Mouse (Mus musculus): ENCODE data around the gene Trim47. TPM values are rescaled to one million over a fixed set of nuclear protein-coding genes. Genes with fewer than 3 reads are reported as not detected.

Trim47 gene
- polyA plus RNA-seq, 1 experiment from 2014 or later: 2.4 TPM

GRCm38 (mm10) chr11:116149341-116149740 lies 22.3 kb upstream of the Trim47 start:
- Histone ChIP-seq H3K4me3 (no peak overlapping the region), H3K4me1 (peaks cover 25% of the 10 kb centered on the region), H3K9me3 (no peaks in the 10 kb centered on the region), H3K27me3 (ENCODE audit: poor library complexity, severe bottlenecking) (no peaks in the 10 kb centered on the region), H3K36me3 (replicated peaks) (peaks cover 100% of the 10 kb centered on the region), H3K27ac (0 out of 2 replicates have a peak overlapping the region, but pooled peaks have one; percentile 5)
- DNase-seq (ENCODE audit: extremely low spot score, low spot score): no peak
- WGBS: 90% methylated on average over 6 of the region's 6 CpGs

GRCm38 (mm10) chr11:116148761-116149221 lies 21.8 kb upstream of the Trim47 start:
- Histone ChIP-seq H3K4me3 (no peak overlapping the region), H3K9me3 (no peaks in the 10 kb centered on the region)
- WGBS: 74% methylated on average over 20 of the region's 20 CpGs

GRCm38 (mm10) chr11:116146294-116146985 lies 19.4 kb upstream of the Trim47 start:
- peaks cover 36% of the 10 kb centered on the region for H3K4me1 ChIP-seq
- H3K4me3 ChIP-seq: no peak overlapping the region
- peak overlapping the region; percentile 4; the same call in 1 of the 2 replicates for H3K27ac ChIP-seq
- no peaks in the 10 kb centered on the region for H3K27me3 ChIP-seq (ENCODE audit: poor library complexity, severe bottlenecking)
- DNase-seq (ENCODE audit: extremely low spot score, low spot score): no peak
- no peaks in the 10 kb centered on the region for H3K9me3 ChIP-seq
- 76% methylated on average over 25 of the region's 25 CpGs for WGBS
- H3K36me3 ChIP-seq (replicated peaks): peaks cover 100% of the 10 kb centered on the region

More at GRCm38 (mm10) chr11:116148761-116149221, 21.8 kb upstream of the Trim47 start:
- Histone ChIP-seq H3K36me3 (replicated peaks) (peaks cover 100% of the 10 kb centered on the region), H3K27ac (0 out of 2 replicates have a peak overlapping the region, but pooled peaks have one; percentile 5), H3K27me3 (ENCODE audit: poor library complexity, severe bottlenecking) (no peaks in the 10 kb centered on the region), H3K4me1 (peaks cover 25% of the 10 kb centered on the region)
- DNase-seq (ENCODE audit: extremely low spot score, low spot score): no peak

- Histone ChIP-seq H3K27ac (no peak overlapping the region), H3K27me3 (ENCODE audit: poor library complexity, severe bottlenecking) (no peaks in the 10 kb centered on the region), H3K4me1 (peaks cover 36% of the 10 kb centered on the region), H3K36me3 (replicated peaks) (peaks cover 93% of the 10 kb centered on the region), H3K9me3 (no peaks in the 10 kb centered on the region), H3K4me3 (no peak overlapping the region)
- WGBS: 58% methylated on average over 18 of the region's 18 CpGs
- DNase-seq (ENCODE audit: extremely low spot score, low spot score): no peak
These were observed 18.7 kb upstream of the Trim47 start for GRCm38 (mm10) chr11:116145481-116146293.

GRCm38 (mm10) chr11:116143468-116143867 lies 16.5 kb upstream of the Trim47 start:
- H3K27ac ChIP-seq: no peak overlapping the region
- no peak for DNase-seq (ENCODE audit: extremely low spot score, low spot score)
- peaks cover 71% of the 10 kb centered on the region for H3K36me3 ChIP-seq (replicated peaks)
- H3K27me3 ChIP-seq (ENCODE audit: poor library complexity, severe bottlenecking): no peaks in the 10 kb centered on the region
- H3K4me1 ChIP-seq: peaks cover 42% of the 10 kb centered on the region
- H3K4me3 ChIP-seq: no peak overlapping the region
- no peaks in the 10 kb centered on the region for H3K9me3 ChIP-seq
- WGBS: 89% methylated on average over 3 of the region's 3 CpGs

- WGBS: 75% methylated on average over 10 of the region's 10 CpGs
- Histone ChIP-seq H3K27ac (peak overlapping the region; percentile 65), H3K36me3 (replicated peaks) (peaks cover 60% of the 10 kb centered on the region)
These were observed 15.4 kb upstream of the Trim47 start for GRCm38 (mm10) chr11:116142211-116142991.

GRCm38 (mm10) chr11:116138468-116139138 lies 11.6 kb upstream of the Trim47 start, which contains the start of gene Mrpl38:
TSS of gene Mrpl38 (minus strand) at chr11:116138868.
- Histone ChIP-seq H3K9me3 (no peaks in the 10 kb centered on the region), H3K27ac (peak within 1 kb of the TSS; percentile 91), H3K27me3 (ENCODE audit: poor library complexity, severe bottlenecking) (no peaks in the 10 kb centered on the region), H3K4me1 (peaks cover 45% of the 10 kb centered on the region), H3K4me3 (peak within 1 kb of the TSS; percentile 99), H3K36me3 (replicated peaks) (peaks cover 60% of the 10 kb centered on the region)
- under 1% methylated on average over 60 of the region's 60 CpGs for WGBS
- DNase-seq (ENCODE audit: extremely low spot score, low spot score): peak; percentile 96

More at GRCm38 (mm10) chr11:116142211-116142991, 15.4 kb upstream of the Trim47 start:
- H3K4me1 ChIP-seq: peaks cover 43% of the 10 kb centered on the region
- no peak overlapping the region for H3K4me3 ChIP-seq
- H3K27me3 ChIP-seq (ENCODE audit: poor library complexity, severe bottlenecking): no peaks in the 10 kb centered on the region
- no peak for DNase-seq (ENCODE audit: extremely low spot score, low spot score)
- H3K9me3 ChIP-seq: no peaks in the 10 kb centered on the region

GRCm38 (mm10) chr11:116138096-116138467 lies 11.1 kb upstream of the Trim47 start:
- under 1% methylated on average over 20 of the region's 20 CpGs for WGBS
- no peak for DNase-seq (ENCODE audit: extremely low spot score, low spot score)
- Histone ChIP-seq H3K9me3 (no peaks in the 10 kb centered on the region), H3K27me3 (ENCODE audit: poor library complexity, severe bottlenecking) (no peaks in the 10 kb centered on the region), H3K36me3 (replicated peaks) (peaks cover 60% of the 10 kb centered on the region), H3K4me3 (peak overlapping the region; percentile 99), H3K4me1 (peaks cover 45% of the 10 kb centered on the region), H3K27ac (peak overlapping the region; percentile 91)

GRCm38 (mm10) chr11:116134171-116134570 lies 7.2 kb upstream of the Trim47 start:
- 94% methylated on average over 10 of the region's 10 CpGs for WGBS
- DNase-seq (ENCODE audit: extremely low spot score, low spot score): no peak
- peaks cover 19% of the 10 kb centered on the region for H3K27me3 ChIP-seq (ENCODE audit: poor library complexity, severe bottlenecking)
- H3K4me3 ChIP-seq: no peak overlapping the region
- H3K4me1 ChIP-seq: peaks cover 55% of the 10 kb centered on the region
- H3K9me3 ChIP-seq: no peaks in the 10 kb centered on the region
- H3K27ac ChIP-seq: no peak overlapping the region
- peaks cover 61% of the 10 kb centered on the region for H3K36me3 ChIP-seq (replicated peaks)

GRCm38 (mm10) chr11:116133497-116133896 lies 6.5 kb upstream of the Trim47 start:
- Histone ChIP-seq H3K27ac (no peak overlapping the region), H3K36me3 (replicated peaks) (peaks cover 61% of the 10 kb centered on the region), H3K9me3 (no peaks in the 10 kb centered on the region), H3K27me3 (ENCODE audit: poor library complexity, severe bottlenecking) (peaks cover 24% of the 10 kb centered on the region), H3K4me3 (no peak overlapping the region), H3K4me1 (peaks cover 49% of the 10 kb centered on the region)
- no peak for DNase-seq (ENCODE audit: extremely low spot score, low spot score)
- WGBS: 73% methylated on average over 5 of the region's 5 CpGs

GRCm38 (mm10) chr11:116132366-116133333 lies 5.6 kb upstream of the Trim47 start:
- H3K36me3 ChIP-seq (replicated peaks): peaks cover 61% of the 10 kb centered on the region
- H3K27me3 ChIP-seq (ENCODE audit: poor library complexity, severe bottlenecking): peaks cover 29% of the 10 kb centered on the region
- no peak overlapping the region for H3K27ac ChIP-seq
- WGBS: 87% methylated on average over 16 of the region's 16 CpGs
- H3K4me3 ChIP-seq: no peak overlapping the region
- H3K4me1 ChIP-seq: peaks cover 48% of the 10 kb centered on the region
- H3K9me3 ChIP-seq: no peaks in the 10 kb centered on the region
- no peak for DNase-seq (ENCODE audit: extremely low spot score, low spot score)

Measured in forebrain, embryonic 10.5 days (tissue).